Mouse (Mus musculus) heart, postnatal 0 days (tissue): ENCODE results near the gene Ccdc185. TPM values are rescaled to one million over a fixed set of nuclear protein-coding genes. Genes with fewer than 3 reads are reported as not detected.

Experiments used
- ATAC-seq: fragments of 200-750 bp; cut with Nextera tagmentation; 2 replicates; pipeline ENCODE4 v1.8.0; 2017; ENCODE audit warnings: low read depth, moderate number of reproducible peaks, moderate library complexity; ENCODE audit not compliant: insufficient read depth
- DNase-seq: peaks from one replicate; pipeline ENCODE4 v3.0.0-alpha.2; 2016; ENCODE audit warnings: low spot score
- H3K27ac ChIP-seq: fragments of 300-500 bp; sonication (generic); 2 replicates; pipeline ENCODE4 v1.5.1; 2014; ENCODE audit warnings: low read depth, mild to moderate bottlenecking
- H3K27me3 ChIP-seq: fragments of 300-500 bp; sonication (generic); 2 replicates; pipeline ENCODE4 v1.6.1; 2014; ENCODE audit warnings: low read length, mixed read lengths; ENCODE audit not compliant: control insufficient read depth, insufficient read depth
- H3K36me3 ChIP-seq: fragments of 300-500 bp; sonication (generic); replicated peaks from 2 replicates; pipeline ENCODE4 v1.6.1; 2014; ENCODE audit warnings: low read length, mixed read lengths; ENCODE audit not compliant: control insufficient read depth, insufficient read depth
- H3K4me1 ChIP-seq: fragments of 300-500 bp; sonication (generic); 2 replicates; pipeline ENCODE4 v1.6.1; 2014; ENCODE audit warnings: antibody characterized with exemption; ENCODE audit not compliant: control insufficient read depth, insufficient read depth
- H3K4me2 ChIP-seq: fragments of 300-500 bp; sonication (generic); 2 replicates; pipeline ENCODE4 v1.6.1; 2014; ENCODE audit warnings: low read depth, mild to moderate bottlenecking, low read length, moderate library complexity
- H3K4me3 ChIP-seq: fragments of 300-500 bp; sonication (generic); 2 replicates; pipeline ENCODE4 v1.5.1; 2014; ENCODE audit warnings: low read depth, low read length
- H3K9ac ChIP-seq: fragments of 300-500 bp; sonication (generic); replicated peaks from 2 replicates; pipeline ENCODE4 v1.6.1; 2014; ENCODE audit warnings: low read depth, low read length, mixed read lengths
- H3K9me3 ChIP-seq: fragments of 300-500 bp; sonication (generic); replicated peaks from 2 replicates; pipeline ENCODE4 v1.6.1; 2016; ENCODE audit warnings: low read length; ENCODE audit not compliant: control insufficient read depth
- CTCF ChIP-seq: IDR thresholded peaks from 2 replicates; pipeline ENCODE4 v1.5.1; 2016; ENCODE audit warnings: antibody characterized with exemption, control low read depth, low read depth
- EP300 ChIP-seq: IDR thresholded peaks from 2 replicates; pipeline ENCODE4 v1.6.1; 2016; ENCODE audit warnings: antibody characterized with exemption, low read depth
- WGBS: fragments of 180-500 bp; shearing (Covaris S2); extraction: QIAGEN DNeasy Blood & Tissue Kit; methylation state at CpG from one replicate; pipeline ENCODE4 v1.1.7; 2014; 5-methylcytosine and 5-hydroxymethylcytosine counted together
- polyA plus RNA-seq: library from polyadenylated mRNA; unstranded; fragments of >200 nt; fragmentation: Nextera tagmentation; extraction: Ambion mirVana; gene quantifications from 2 replicates; pipeline ENCODE4 v1.2.1, GENCODE M21; 2015
- total RNA-seq: library from RNA; depleted of rRNA; stranded (reverse); fragments of >200 nt; gene quantifications from 2 replicates; pipeline ENCODE4 v1.2.3, GENCODE M21; 2014; ENCODE audit warnings: low replicate concordance; rRNA removed

The Ccdc185 gene
- not detected in 2 replicates for total RNA-seq
- not detected in 2 replicates for polyA plus RNA-seq

GRCm38 (mm10) chr1:182749080-182749479 is at the start of gene Ccdc185:
TSS of gene Ccdc185 (minus strand) at chr1:182749180.
- no peaks in the 10 kb centered on the region for H3K9me3 ChIP-seq
- H3K36me3 ChIP-seq: no peaks in the 10 kb centered on the region
- H3K9ac ChIP-seq: no peak within 1 kb of the TSS
- H3K4me2 ChIP-seq: no peak within 1 kb of the TSS
- no peak for TF ChIP-seq EP300
- no peak within 1 kb of the TSS for H3K4me3 ChIP-seq
- H3K27ac ChIP-seq: no peak within 1 kb of the TSS
- ATAC-seq (no peak), DNase-seq (no peak)
- no peaks in the 10 kb centered on the region for H3K4me1 ChIP-seq
- 86% methylated on average over 9 of the region's 9 CpGs for WGBS
- peaks cover 9% of the 10 kb centered on the region; the same call in 1 of the 2 replicates for H3K27me3 ChIP-seq

- H3K27me3 ChIP-seq: no peaks in the 10 kb centered on the region
- ATAC-seq: 0 out of 2 replicates have a peak, but pooled peaks have one; percentile 27
- DNase-seq: no peak
- no peak overlapping the region for H3K4me2 ChIP-seq
- 38% methylated on average over 14 of the region's 14 CpGs for WGBS
- no peaks in the 10 kb centered on the region for H3K9me3 ChIP-seq
- peak; percentile 23 for TF ChIP-seq CTCF
- TF ChIP-seq EP300: no peak
- no peak overlapping the region for H3K4me3 ChIP-seq
- peaks cover 6% of the 10 kb centered on the region; the same call in 1 of the 2 replicates for H3K4me1 ChIP-seq
- H3K36me3 ChIP-seq: no peaks in the 10 kb centered on the region
- no peak overlapping the region for H3K27ac ChIP-seq
- H3K9ac ChIP-seq: no peak overlapping the region; the same call in 1 of the 2 replicates
These were observed 48.1 kb upstream of the Ccdc185 start for GRCm38 (mm10) chr1:182797048-182797447.

- H3K4me1 ChIP-seq: peaks cover 7% of the 10 kb centered on the region; the same call in 1 of the 2 replicates
- H3K4me2 ChIP-seq: no peak overlapping the region
- no peak for TF ChIP-seq CTCF
- no peak for TF ChIP-seq EP300
- ATAC-seq: no peak
- H3K27me3 ChIP-seq: no peaks in the 10 kb centered on the region
- DNase-seq: no peak
- H3K9ac ChIP-seq: no peak overlapping the region
- no peak overlapping the region for H3K27ac ChIP-seq
- H3K4me3 ChIP-seq: no peak overlapping the region
- no peaks in the 10 kb centered on the region for H3K36me3 ChIP-seq
- H3K9me3 ChIP-seq: no peaks in the 10 kb centered on the region
- 84% methylated on average over 9 of the region's 9 CpGs for WGBS
These were observed 45.6 kb upstream of the Ccdc185 start for GRCm38 (mm10) chr1:182794628-182795027.

GRCm38 (mm10) chr1:182794221-182794620 is 45.2 kb upstream of the Ccdc185 start:
- ATAC-seq: no peak
- Histone ChIP-seq H3K9me3 (no peaks in the 10 kb centered on the region), H3K36me3 (no peaks in the 10 kb centered on the region), H3K9ac (no peak overlapping the region), H3K4me2 (no peak overlapping the region), H3K27ac (no peak overlapping the region), H3K27me3 (no peaks in the 10 kb centered on the region), H3K4me1 (peaks cover 7% of the 10 kb centered on the region; the same call in 1 of the 2 replicates), H3K4me3 (no peak overlapping the region)
- DNase-seq: no peak
- TF ChIP-seq EP300 (no peak), CTCF (no peak)
- WGBS: 79% methylated on average over 10 of the region's 10 CpGs

GRCm38 (mm10) chr1:182792521-182793071 is 43.6 kb upstream of the Ccdc185 start:
- Histone ChIP-seq H3K4me2 (peak overlapping the region; percentile 40), H3K4me3 (peak overlapping the region; percentile 11; the same call in 1 of the 2 replicates), H3K36me3 (no peaks in the 10 kb centered on the region), H3K27me3 (no peaks in the 10 kb centered on the region), H3K9ac (peak overlapping the region; percentile 30; the same call in 1 of the 2 replicates), H3K4me1 (peaks cover 7% of the 10 kb centered on the region; the same call in 1 of the 2 replicates), H3K9me3 (no peaks in the 10 kb centered on the region), H3K27ac (peak overlapping the region; percentile 81)
- ATAC-seq (peak; percentile 87), DNase-seq (peak; percentile 73)
- no peak for TF ChIP-seq EP300
- TF ChIP-seq CTCF: peak; percentile 54
- WGBS: 14% methylated on average over 16 of the region's 16 CpGs
